In the genomic region with DNA sequence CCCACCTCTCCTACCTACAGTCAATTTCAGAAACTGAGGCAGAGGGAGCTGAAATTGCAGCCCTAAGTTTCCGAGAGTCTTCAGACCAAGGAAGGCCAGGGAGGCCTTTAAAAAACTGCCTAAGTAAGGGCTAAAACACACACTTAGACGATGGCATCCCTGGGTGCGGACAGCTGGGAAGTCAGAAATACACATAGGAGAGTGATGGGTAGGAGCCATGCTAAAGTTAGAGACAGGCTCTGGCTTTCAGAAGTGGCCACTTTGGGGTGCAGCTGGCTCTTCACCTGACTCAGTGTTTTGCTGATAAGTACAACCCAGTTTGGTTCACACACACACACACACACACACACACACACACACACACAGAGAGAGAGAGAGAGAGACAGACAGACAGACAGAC, we compare ENCODE assay signal across 30 mouse cellular contexts.
DNase-seq lines count a peak whose midpoint lies in the region; ATAC-seq and TF ChIP-seq lines count a peak whose summit lies in the region.
"Had no signal": no experiment of that assay in that cellular context is flagged by ENCODE, and none has a peak within 500 bp of the region (broad histone marks: within the 10 kb centered on the region; RNA-seq: fewer than 3 reads in every experiment).

No protein-coding gene starts in this region.

- no peaks in the 10 kb centered on the region for H3K36me3 ChIP-seq in myocyte (ENCODE audit: control insufficient read depth, insufficient read depth)
- H3K36me3 ChIP-seq in stomach, postnatal 0 days (ENCODE audit: control insufficient read depth, insufficient read depth, low read length), result no peaks in the 10 kb centered on the region
- H3K36me3 ChIP-seq: embryonic facial prominence, embryonic 10.5 days; embryonic facial prominence, embryonic 13.5 days; forebrain, embryonic 12.5 days; forebrain, embryonic 15.5 days; G1E; hindbrain, embryonic 10.5 days; hindbrain, embryonic 13.5 days; intestine, embryonic 15.5 days had no signal

- H3K27me3 ChIP-seq in myocyte (ENCODE audit: control insufficient read depth, insufficient read depth, insufficient read length), result no peaks in the 10 kb centered on the region
- no peaks in the 10 kb centered on the region for H3K27me3 ChIP-seq in stomach, postnatal 0 days (ENCODE audit: control insufficient read depth, insufficient read depth, low read length)
- H3K27me3 ChIP-seq: CH12.LX; embryonic facial prominence, embryonic 13.5 days; forebrain, embryonic 12.5 days; forebrain, embryonic 15.5 days; hindbrain, embryonic 13.5 days; intestine, embryonic 15.5 days had no signal

- H3K79me2 ChIP-seq in myocyte (ENCODE audit: control insufficient read depth, insufficient read depth), result no peaks in the 10 kb centered on the region

- no peak for ATAC-seq in stomach, postnatal 0 days (ENCODE audit: low FRiP score, low TSS enrichment)
- ATAC-seq: forebrain, embryonic 15.5 days; hindbrain, embryonic 16.5 days; intestine, embryonic 15.5 days; Patski had no signal

- peak overlapping the region; percentile 55 for H3K4me2 ChIP-seq in myocyte (ENCODE audit: low read depth)
- H3K4me2 ChIP-seq in stomach, postnatal 0 days (replicated peaks; ENCODE audit: low read depth), result no peak overlapping the region
- H3K4me2 ChIP-seq: embryonic facial prominence, embryonic 13.5 days; forebrain, embryonic 12.5 days; forebrain, embryonic 15.5 days; heart, embryonic 11.5 days; hindbrain, embryonic 13.5 days; intestine, embryonic 15.5 days had no signal

- no peak overlapping the region for H3ac ChIP-seq in myocyte (ENCODE audit: control insufficient read depth, insufficient read length)

- no peak overlapping the region for H3K27ac ChIP-seq in stomach, postnatal 0 days (replicated peaks)
- H3K27ac ChIP-seq: embryonic facial prominence, embryonic 10.5 days; embryonic facial prominence, embryonic 13.5 days; forebrain, embryonic 12.5 days; forebrain, embryonic 15.5 days; gastrocnemius, adult 2 months; hindbrain, embryonic 10.5 days; hindbrain, embryonic 13.5 days; intestine, embryonic 15.5 days had no signal

- no peak for TF ChIP-seq POLR2A in myocyte (IDR thresholded peaks at IDR 0.05; ENCODE audit: insufficient read length, low read depth)

- H3K4me1 ChIP-seq in stomach, postnatal 0 days (replicated peaks; ENCODE audit: control insufficient read depth, insufficient read depth), result no peaks in the 10 kb centered on the region
- H3K4me1 ChIP-seq: embryonic facial prominence, embryonic 13.5 days; hindbrain, embryonic 10.5 days; intestine, embryonic 15.5 days had no signal

- TF ChIP-seq EP300 in stomach, postnatal 0 days (optimal IDR thresholded peaks at IDR 0.05), result no peak

- TF ChIP-seq CTCF in stomach, postnatal 0 days (IDR thresholded peaks at IDR 0.05; ENCODE audit: low read depth), result no peak

- 78% methylated on average over 3 of the region's 3 CpGs for WGBS in stomach, postnatal 0 days

- H3K9me3 ChIP-seq in stomach, postnatal 0 days (ENCODE audit: control insufficient read depth, low read length), result no peaks in the 10 kb centered on the region
- H3K9me3 ChIP-seq: embryonic facial prominence, embryonic 10.5 days; embryonic facial prominence, embryonic 13.5 days; forebrain, embryonic 12.5 days; forebrain, embryonic 15.5 days; G1E; hindbrain, embryonic 10.5 days; hindbrain, embryonic 13.5 days; intestine, embryonic 15.5 days had no signal

- no peak overlapping the region for H3K9ac ChIP-seq in stomach, postnatal 0 days (ENCODE audit: low read length)
- H3K9ac ChIP-seq: embryonic facial prominence, embryonic 13.5 days; forebrain, embryonic 12.5 days; forebrain, embryonic 15.5 days; hindbrain, embryonic 13.5 days; intestine, embryonic 15.5 days had no signal

- peak; percentile 41 for DNase-seq in heart, adult 11 months
- no peak for DNase-seq in heart, adult 9 months (ENCODE audit: low spot score in 2 of 2)
- peak; percentile 35 to 46 for DNase-seq in right cerebral cortex, postnatal 10 days (ENCODE audit: low spot score in 2 of 2)
- DNase-seq in right cerebral cortex, postnatal 25 days, result no peak
- DNase-seq in stomach, postnatal 0 days (ENCODE audit: low spot score), result no peak
- DNase-seq: adrenal gland, postnatal 10 days; adrenal gland, postnatal 36 days; B cell, adult 2 months; cerebellum, adult 11 months; cerebellum, adult 8-10 months; cerebellum, postnatal 10 days; cerebellum, postnatal 36 days; embryo, embryonic 11 days; gastrocnemius, adult 2 months; gastrocnemius, postnatal 14 days; heart, adult 18-20 months had no signal

- H3K4me3 ChIP-seq in myocyte, result no peak overlapping the region
- H3K4me3 ChIP-seq in stomach, postnatal 0 days (ENCODE audit: low read depth, low read length), result no peak overlapping the region
- H3K4me3 ChIP-seq: embryonic facial prominence, embryonic 10.5 days; embryonic facial prominence, embryonic 13.5 days; erythroblast, embryonic 14.5 days; forebrain, embryonic 12.5 days; forebrain, embryonic 15.5 days; gastrocnemius, adult 2 months; hindbrain, embryonic 10.5 days; hindbrain, embryonic 13.5 days; intestine, embryonic 15.5 days had no signal

TF ChIP-seq in myocyte, 11 proteins besides CTCF, POLR2A, EP300 and RAD21:
- no peak for TF ChIP-seq SRF (IDR thresholded peaks at IDR 0.05; ENCODE audit: control insufficient read depth, insufficient read length, low read depth)
- no peak for TF ChIP-seq E2F4 (IDR thresholded peaks at IDR 0.05; ENCODE audit: insufficient read depth)
- no peak for TF ChIP-seq TCF3 (IDR thresholded peaks at IDR 0.05; ENCODE audit: insufficient read length, low read depth)
- TF ChIP-seq MYOD1 (IDR thresholded peaks at IDR 0.05; ENCODE audit: control insufficient read depth in 1 of 3, insufficient read length in 2 of 3, low read depth in 2 of 3), result peak in 1 of 3 experiments; percentile 26
- no peak for TF ChIP-seq CEBPB (IDR thresholded peaks at IDR 0.05; ENCODE audit: insufficient read depth, poor library complexity, severe bottlenecking)
- TF ChIP-seq POLR2AphosphoS2 (IDR thresholded peaks at IDR 0.05; ENCODE audit: insufficient read length, low read depth), result no peak
- TF ChIP-seq MYOG (IDR thresholded peaks at IDR 0.05; ENCODE audit: control insufficient read depth in 1 of 3, insufficient read depth in 1 of 3, insufficient read length in 2 of 3, low read depth in 2 of 3), result peak in 1 of 3 experiments; percentile 30

Comparison
In these comparisons a context has a peak if more than half of its experiments do, and no peak if none do; other contexts are left out.
1. DNase-seq: peak in heart, adult 11 months (single experiment) and right cerebral cortex, postnatal 10 days (2 of 2); none in heart, adult 9 months (0 of 2), right cerebral cortex, postnatal 25 days (single experiment) and stomach, postnatal 0 days (single experiment).